Mouse (Mus musculus) liver, adult 2 months (tissue): ENCODE results near the gene Zfp618.

ENCODE experiments used
- CTCF ChIP-seq: fragments of 200-500 bp; IDR thresholded peaks from 2 replicates; pipeline ENCODE4 v1.5.1; 2011; ENCODE audit warnings: low read depth, low read length, control low read depth
- POLR2A ChIP-seq: fragments of 200-500 bp; IDR thresholded peaks from 2 replicates; pipeline ENCODE4 v1.6.1; 2011; ENCODE audit warnings: low read length, control low read depth; ENCODE audit not compliant: insufficient read depth; ENCODE audit errors: extremely low read depth

DNA sequence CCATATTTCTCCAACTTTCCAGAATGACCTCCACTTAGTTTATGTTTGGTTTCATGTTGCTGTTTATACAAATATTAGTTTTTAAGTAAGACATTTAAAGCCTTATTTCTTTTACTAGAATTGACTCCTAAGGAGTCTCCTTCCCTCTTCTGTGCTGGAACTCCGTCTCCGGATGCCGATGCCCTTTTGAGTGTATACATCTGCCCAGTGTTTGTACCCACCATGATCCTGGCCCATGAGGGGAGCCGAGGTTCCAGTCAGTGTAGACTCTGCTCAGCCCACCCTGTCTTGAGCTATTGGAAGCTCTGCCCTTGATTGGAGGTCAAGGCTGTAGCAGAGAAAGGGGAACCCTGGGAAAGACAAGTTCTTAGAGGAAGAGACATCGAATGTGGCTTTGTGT lies 18.2 kb downstream of the Zfp618 start:
- TF ChIP-seq CTCF = no peak
- no peak for TF ChIP-seq POLR2A
